Mouse (Mus musculus) hindbrain, embryonic 11.5 days (tissue): ENCODE results near the gene Chrna10. TPM values are rescaled to one million over a fixed set of nuclear protein-coding genes. Genes with fewer than 3 reads are reported as not detected.
A peak's percentile ranks its signal among the peaks of the same experiment; 100 is the strongest.

Experiments
- ATAC-seq: fragments of 200-750 bp; cut with Nextera tagmentation; 2 replicates; pipeline ENCODE4 v1.8.0; 2017; ENCODE audit warnings: mild to moderate bottlenecking, moderate TSS enrichment, moderate library complexity; ENCODE audit not compliant: low FRiP score
- DNase-seq: peaks from one replicate; pipeline ENCODE4 v3.0.0-alpha.2; 2015; ENCODE audit warnings: low spot score
- H3K27ac ChIP-seq: fragments of 300-500 bp; sonication (generic); 2 replicates; pipeline ENCODE4 v1.5.1; 2014; ENCODE audit warnings: mild to moderate bottlenecking, low read depth, low read length
- H3K27me3 ChIP-seq: fragments of 300-500 bp; sonication (generic); 2 replicates; pipeline ENCODE4 v1.6.1; 2014; ENCODE audit warnings: mild to moderate bottlenecking, low read length, moderate library complexity, mixed read lengths; ENCODE audit not compliant: control insufficient read depth, insufficient read depth
- H3K36me3 ChIP-seq: fragments of 300-500 bp; sonication (generic); 2 replicates; pipeline ENCODE4 v1.6.1; 2014; ENCODE audit warnings: mild to moderate bottlenecking, low read length, moderate library complexity, mixed read lengths; ENCODE audit not compliant: control insufficient read depth, insufficient read depth
- H3K4me1 ChIP-seq: fragments of 300-500 bp; sonication (generic); replicated peaks from 2 replicates; pipeline ENCODE4 v1.6.1; 2014; ENCODE audit warnings: low read length, mixed read lengths; ENCODE audit not compliant: control insufficient read depth, insufficient read depth
- H3K4me2 ChIP-seq: fragments of 300-500 bp; sonication (generic); replicated peaks from 2 replicates; pipeline ENCODE4 v1.6.1; 2014; ENCODE audit warnings: mild to moderate bottlenecking, low read depth, low read length
- H3K4me3 ChIP-seq: fragments of 300-500 bp; sonication (generic); 2 replicates; pipeline ENCODE4 v1.5.1; 2014; ENCODE audit warnings: low read depth, low read length
- H3K9ac ChIP-seq: fragments of 300-500 bp; sonication (generic); 2 replicates; pipeline ENCODE4 v1.6.1; 2014; ENCODE audit warnings: low read depth, low read length
- H3K9me3 ChIP-seq: fragments of 300-500 bp; sonication (generic); 2 replicates; pipeline ENCODE4 v1.6.1; 2016; ENCODE audit warnings: low read length; ENCODE audit not compliant: control insufficient read depth
- WGBS: fragments of 180-500 bp; shearing (Covaris S2); extraction: QIAGEN DNeasy Blood & Tissue Kit; methylation state at CpG from one replicate; pipeline ENCODE4 v1.1.7; 2014; 5-methylcytosine and 5-hydroxymethylcytosine counted together
- polyA plus RNA-seq: library from polyadenylated mRNA; unstranded; fragments of >200 nt; fragmentation: Nextera tagmentation; extraction: Ambion mirVana; gene quantifications from 2 replicates; pipeline ENCODE4 v1.2.1, GENCODE M21; 2014

Chrna10 gene
- polyA plus RNA-seq, 1 experiment from 2014 or later: not detected

GRCm38 (mm10) chr7:102066363-102066762 is 50.3 kb downstream of the Chrna10 start:
- Histone ChIP-seq H3K4me3 (peak overlapping the region; percentile 71), H3K4me2 (peak overlapping the region; percentile 59), H3K27me3 (no peaks in the 10 kb centered on the region), H3K4me1 (peaks cover 4% of the 10 kb centered on the region; the same call in 1 of the 2 replicates), H3K27ac (no peak overlapping the region), H3K9me3 (no peaks in the 10 kb centered on the region), H3K9ac (peak overlapping the region; percentile 63), H3K36me3 (no peaks in the 10 kb centered on the region)
- WGBS: 89% methylated on average over 6 of the region's 6 CpGs
- DNase-seq (peak; percentile 12), ATAC-seq (no peak)

DNA sequence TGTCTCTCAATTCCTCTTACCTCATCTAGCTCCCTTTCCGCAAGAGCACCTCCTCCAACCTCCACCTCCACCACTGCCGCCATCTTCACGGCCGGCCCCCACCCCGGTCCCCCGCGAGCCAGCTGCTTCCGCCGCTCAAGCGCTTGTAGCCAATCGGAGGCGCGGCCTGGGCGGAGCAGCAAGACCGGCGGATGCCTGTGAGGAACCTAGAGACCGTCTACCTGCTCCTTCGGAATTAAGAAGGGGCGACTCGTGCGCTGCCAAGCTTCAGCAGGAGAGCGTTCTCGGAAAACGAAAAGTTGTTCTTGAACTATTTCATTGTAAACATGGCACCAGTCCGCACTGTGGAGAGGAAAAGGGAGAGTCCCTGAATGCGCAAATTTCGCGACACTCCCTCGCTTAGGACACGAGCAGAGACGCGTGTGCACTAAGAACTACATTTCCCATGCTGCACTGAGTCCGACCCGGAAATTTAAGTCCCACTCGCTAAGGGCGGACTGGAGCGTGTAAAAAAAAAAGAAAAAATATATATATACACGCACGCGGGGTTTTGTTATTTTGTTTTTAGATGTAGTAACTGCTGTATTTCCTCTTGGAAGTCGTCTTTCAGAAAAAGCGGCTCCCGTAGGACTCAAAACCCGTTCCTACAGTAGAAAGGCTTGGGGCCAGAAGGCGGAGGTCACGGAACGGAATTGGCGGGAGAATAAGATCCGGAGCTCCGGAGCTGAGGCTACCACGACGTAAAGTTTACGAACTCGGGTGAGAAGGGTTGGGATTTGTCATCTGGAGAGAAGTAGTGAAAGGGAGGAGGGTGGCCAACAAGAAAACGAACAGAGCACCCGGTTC is 51.4 kb downstream of the Chrna10 start, which contains the start of the genes Rnf121, Xndc1 and Xntrpc:
Gene Rnf121, minus strand, starts transcription at position 424 of the 846 bp plus-strand sequence.
Gene Xndc1, plus strand, starts transcription at position 466 of the 846 bp plus-strand sequence.
Gene Xntrpc, plus strand, starts transcription at position 668 of the 846 bp plus-strand sequence.
- Histone ChIP-seq H3K36me3 (no peaks in the 10 kb centered on the region), H3K27me3 (no peaks in the 10 kb centered on the region), H3K4me3 (peak within 1 kb of the TSS; percentile 71), H3K9ac (peak within 1 kb of the TSS; percentile 82), H3K4me2 (peak within 1 kb of the TSS; percentile 61), H3K9me3 (no peaks in the 10 kb centered on the region), H3K4me1 (peaks cover 4% of the 10 kb centered on the region; the same call in 1 of the 2 replicates), H3K27ac (peak within 1 kb of the TSS; percentile 58; the same call in 1 of the 2 replicates)
- DNase-seq (peak; percentile 92), ATAC-seq (peak; percentile 99)
- WGBS: under 1% methylated on average over 56 of the region's 56 CpGs

DNA sequence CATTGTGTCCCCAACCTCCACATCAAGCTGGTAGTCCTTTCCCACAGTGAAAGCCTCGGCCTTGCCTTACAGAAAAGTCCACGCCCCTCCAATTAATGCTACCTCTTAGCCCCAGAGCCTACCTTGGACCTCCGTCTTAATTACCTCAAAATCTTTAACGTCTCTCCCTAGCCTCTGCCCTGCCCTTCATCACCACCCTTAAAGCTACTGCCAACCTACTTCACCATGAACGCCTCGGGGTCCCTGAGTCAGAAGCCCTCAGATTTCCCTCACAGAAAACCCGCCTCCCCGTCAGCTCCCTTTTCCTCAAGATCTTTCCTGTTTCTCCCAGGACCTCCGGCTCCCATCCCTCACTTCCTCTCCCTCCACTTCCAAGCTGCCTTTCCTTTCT is 52.0 kb downstream of the Chrna10 start:
- Histone ChIP-seq H3K27me3 (no peaks in the 10 kb centered on the region), H3K4me3 (peak overlapping the region; percentile 71), H3K4me2 (peak overlapping the region; percentile 61), H3K36me3 (no peaks in the 10 kb centered on the region), H3K9me3 (no peaks in the 10 kb centered on the region), H3K4me1 (peaks cover 4% of the 10 kb centered on the region; the same call in 1 of the 2 replicates), H3K9ac (peak overlapping the region; percentile 82), H3K27ac (peak overlapping the region; percentile 58; the same call in 1 of the 2 replicates)
- DNase-seq (no peak), ATAC-seq (peak; percentile 56)
- 2% methylated on average over 9 of the region's 9 CpGs for WGBS

GRCm38 (mm10) chr7:102063891-102064290 is 52.7 kb downstream of the Chrna10 start:
- H3K36me3 ChIP-seq: no peaks in the 10 kb centered on the region
- no peak overlapping the region for H3K27ac ChIP-seq
- H3K4me3 ChIP-seq: peak overlapping the region; percentile 71
- peaks cover 4% of the 10 kb centered on the region; the same call in 1 of the 2 replicates for H3K4me1 ChIP-seq
- WGBS: 90% methylated on average over 9 of the region's 9 CpGs
- DNase-seq (no peak), ATAC-seq (no peak)
- no peaks in the 10 kb centered on the region for H3K27me3 ChIP-seq
- no peak overlapping the region for H3K9ac ChIP-seq
- no peaks in the 10 kb centered on the region for H3K9me3 ChIP-seq
- H3K4me2 ChIP-seq: peak overlapping the region; percentile 61

DNA sequence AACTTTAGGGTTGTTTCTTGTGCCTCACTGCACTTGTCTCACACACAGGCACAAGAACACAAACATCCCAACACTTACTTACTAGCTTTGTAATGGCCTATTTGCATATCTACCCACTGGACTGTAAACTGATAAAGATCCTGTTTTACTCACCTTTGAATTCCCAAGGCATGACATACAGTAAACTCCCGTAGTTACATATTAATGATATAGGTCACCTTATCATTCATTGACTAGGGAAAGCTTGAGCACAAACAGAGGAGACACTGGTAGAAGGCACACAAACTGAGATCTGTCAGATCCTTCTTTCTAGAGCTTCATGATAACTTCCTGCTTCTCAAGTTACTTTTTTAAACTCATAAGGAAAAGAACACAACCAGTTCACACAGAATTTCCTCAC is 54.4 kb downstream of the Chrna10 start:
- WGBS: 96% methylated on average over 1 of the region's 1 CpGs
- DNase-seq: no peak

GRCm38 (mm10) chr7:102061353-102061752 is 55.3 kb downstream of the Chrna10 start:
- no peak overlapping the region for H3K27ac ChIP-seq
- H3K9ac ChIP-seq: no peak overlapping the region
- H3K27me3 ChIP-seq: no peaks in the 10 kb centered on the region
- no peak overlapping the region for H3K4me3 ChIP-seq
- H3K4me1 ChIP-seq: peaks cover 4% of the 10 kb centered on the region; the same call in 1 of the 2 replicates
- ATAC-seq (no peak), DNase-seq (no peak)
- H3K4me2 ChIP-seq: no peak overlapping the region
- 96% methylated on average over 3 of the region's 3 CpGs for WGBS
- H3K9me3 ChIP-seq: no peaks in the 10 kb centered on the region
- no peaks in the 10 kb centered on the region for H3K36me3 ChIP-seq

More for the DNA sequence above, 54.4 kb downstream of the Chrna10 start:
- Histone ChIP-seq H3K27me3 (no peaks in the 10 kb centered on the region), H3K9ac (no peak overlapping the region), H3K4me1 (peaks cover 4% of the 10 kb centered on the region; the same call in 1 of the 2 replicates), H3K4me3 (no peak overlapping the region), H3K9me3 (no peaks in the 10 kb centered on the region), H3K4me2 (no peak overlapping the region), H3K27ac (no peak overlapping the region), H3K36me3 (no peaks in the 10 kb centered on the region)
- no peak for ATAC-seq

Other genes starting within 250 kb of the Chrna10 start
- 11.5 and 12.1 TPM in 2 replicates for gene Folr1, start 246.0 kb downstream of the Chrna10 start, polyA plus RNA-seq
- 127 TPM in 2 replicates for gene Lamtor1, start 210.9 kb downstream of the Chrna10 start, polyA plus RNA-seq
- gene Tomt, start 210.5 kb downstream of the Chrna10 start, polyA plus RNA-seq: 0.48 and 0.89 TPM in 2 replicates
- gene Lrrc51, start 182.9 kb downstream of the Chrna10 start, polyA plus RNA-seq: 11.4 and 12.2 TPM in 2 replicates
- 86.9 and 88.9 TPM in 2 replicates for gene Numa1, start 182.7 kb downstream of the Chrna10 start, polyA plus RNA-seq
- 3.1 and 4.4 TPM in 2 replicates for gene Il18bp, start 98.1 kb downstream of the Chrna10 start, polyA plus RNA-seq
- 27.1 and 29.8 TPM in 2 replicates for gene Rnf121, start 51.4 kb downstream of the Chrna10 start, polyA plus RNA-seq
- gene Xndc1, start 51.3 kb downstream of the Chrna10 start, polyA plus RNA-seq: 19.5 and 23.3 TPM in 2 replicates
- 1.0 and 2.0 TPM in 2 replicates for gene Xntrpc, start 51.1 kb downstream of the Chrna10 start, polyA plus RNA-seq
- gene Trpc2, start 33.7 kb downstream of the Chrna10 start, polyA plus RNA-seq: 0.28 and 0.42 TPM in 2 replicates
- gene Art1, start 15.1 kb downstream of the Chrna10 start, polyA plus RNA-seq: 0.88 and 0.96 TPM in 2 replicates
- gene Art5, start 7.3 kb downstream of the Chrna10 start, polyA plus RNA-seq: 2.2 and 2.3 TPM in 2 replicates
- gene Nup98, start 93.3 kb upstream of the Chrna10 start, polyA plus RNA-seq: 40.0 and 42.1 TPM in 2 replicates
- 47.4 and 50.3 TPM in 2 replicates for gene Pgap2, start 93.4 kb upstream of the Chrna10 start, polyA plus RNA-seq
- 35.3 and 35.5 TPM in 2 replicates for gene Rhog, start 139.2 kb upstream of the Chrna10 start, polyA plus RNA-seq
- gene Stim1, start 151.0 kb upstream of the Chrna10 start, polyA plus RNA-seq: 9.3 and 10.3 TPM in 2 replicates